Mouse (Mus musculus) forebrain, embryonic 10.5 days (tissue): ENCODE results near the gene Tmem9. TPM values are rescaled to one million over a fixed set of nuclear protein-coding genes. Genes with fewer than 3 reads are reported as not detected.

Source experiments
- DNase-seq: peaks from one replicate; pipeline ENCODE4 v3.0.0-alpha.2; 2017; ENCODE audit warnings: low spot score; ENCODE audit errors: extremely low spot score
- H3K27ac ChIP-seq: fragments of 300-500 bp; sonication (generic); 2 replicates; pipeline ENCODE4 v1.5.1; 2016; ENCODE audit warnings: mild to moderate bottlenecking
- H3K27me3 ChIP-seq: fragments of 300-500 bp; sonication (generic); 2 replicates; pipeline ENCODE4 v1.6.1; 2016; ENCODE audit warnings: mild to moderate bottlenecking; ENCODE audit not compliant: poor library complexity, severe bottlenecking
- H3K36me3 ChIP-seq: fragments of 300-500 bp; sonication (generic); replicated peaks from 2 replicates; pipeline ENCODE4 v1.6.1; 2016; ENCODE audit warnings: mild to moderate bottlenecking, moderate library complexity
- H3K4me1 ChIP-seq: fragments of 300-500 bp; sonication (generic); 2 replicates; pipeline ENCODE4 v1.6.1; 2016
- H3K4me3 ChIP-seq: fragments of 300-500 bp; sonication (generic); 2 replicates; pipeline ENCODE4 v1.5.1; 2016; ENCODE audit warnings: mild to moderate bottlenecking, moderate library complexity
- H3K9me3 ChIP-seq: fragments of 300-500 bp; sonication (generic); 2 replicates; pipeline ENCODE4 v1.6.1; 2016; ENCODE audit warnings: mild to moderate bottlenecking, moderate library complexity
- WGBS: fragments of 180-500 bp; shearing (Covaris S2); methylation state at CpG from one replicate; pipeline ENCODE4 v1.1.7; 2016; 5-methylcytosine and 5-hydroxymethylcytosine counted together
- polyA plus RNA-seq: library from polyadenylated mRNA; unstranded; fragments of >200 nt; fragmentation: Nextera tagmentation; extraction: Ambion mirVana; gene quantifications from 2 replicates; pipeline ENCODE4 v1.2.1, GENCODE M21; 2016

Tmem9 gene
- polyA plus RNA-seq, 1 experiment from 2014 or later, result 135 TPM

DNA sequence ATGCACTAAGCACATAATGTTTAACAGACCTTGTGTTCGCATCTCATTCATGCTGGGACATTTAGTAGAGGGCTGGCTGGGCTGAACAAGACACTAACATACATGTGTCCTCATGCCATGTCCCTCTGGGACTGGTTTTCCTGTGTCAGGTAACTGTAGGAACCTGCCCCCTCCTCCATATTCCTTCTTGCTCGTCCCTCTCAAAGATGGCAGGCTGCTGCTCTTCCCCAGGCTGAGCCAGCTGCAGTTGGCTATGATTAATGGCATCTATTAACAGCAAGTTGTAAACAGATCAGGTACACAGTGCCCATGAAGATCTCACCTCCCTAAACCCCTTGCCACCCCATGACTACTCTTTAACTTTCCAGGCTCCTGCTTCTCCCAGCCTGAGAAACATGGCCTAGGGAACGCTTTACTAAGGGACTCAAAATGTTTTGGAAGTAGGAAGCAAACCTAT is 1.6 kb upstream of the Tmem9 start, which contains the start of gene Igfn1:
TSS of gene Igfn1 (minus strand) at position 51 of the 457 bp plus-strand sequence.
- H3K27me3 ChIP-seq, result peaks cover 42% of the 10 kb centered on the region
- H3K4me3 ChIP-seq, result peak within 1 kb of the TSS; percentile 57
- DNase-seq, result no peak
- 79% methylated on average over 3 of the region's 3 CpGs for WGBS
- no peak within 1 kb of the TSS for H3K27ac ChIP-seq
- H3K4me1 ChIP-seq, result peaks cover 13% of the 10 kb centered on the region
- H3K9me3 ChIP-seq, result no peaks in the 10 kb centered on the region
- no peaks in the 10 kb centered on the region for H3K36me3 ChIP-seq

DNA sequence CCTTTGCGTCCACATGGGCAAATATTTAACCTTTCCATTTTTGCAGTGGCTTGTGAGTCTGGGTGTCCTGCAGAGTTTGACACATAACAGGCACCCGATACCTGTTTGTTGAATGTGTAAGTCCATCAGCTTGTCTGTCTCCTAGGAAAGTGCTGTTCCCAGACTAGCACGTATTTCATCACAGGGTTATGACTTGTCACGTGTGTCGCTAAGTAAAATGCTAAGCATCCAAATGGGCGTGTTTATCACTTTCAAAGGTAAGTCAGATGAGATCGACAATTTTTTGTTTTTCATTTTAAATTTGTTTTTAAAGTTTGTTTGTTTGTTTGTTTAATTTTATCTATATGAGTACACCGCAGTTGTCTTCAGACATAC is 196 bp downstream of the Tmem9 start:
- H3K27ac ChIP-seq, result no peak overlapping the region

DNA sequence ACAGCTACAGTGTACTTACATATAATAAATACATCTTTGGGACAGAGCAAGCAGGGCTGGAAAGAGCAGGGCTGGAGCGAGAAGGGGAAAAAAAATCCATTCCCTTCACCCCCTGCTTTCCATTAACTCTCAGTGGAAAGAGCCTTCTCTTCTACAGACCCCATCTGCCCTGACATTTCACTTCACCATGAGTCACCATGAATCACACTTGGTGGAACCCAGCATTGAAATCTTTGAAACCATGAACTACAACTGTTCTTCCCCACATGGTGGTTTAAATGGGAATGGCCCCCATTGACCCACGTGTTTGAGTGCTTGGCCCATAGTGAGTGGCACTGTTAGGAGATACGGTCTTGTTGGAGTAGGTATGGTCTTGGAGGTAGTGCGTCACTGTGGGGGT is 2.3 kb downstream of the Tmem9 start:
- Histone ChIP-seq H3K4me3 (no peak overlapping the region), H3K27me3 (peaks cover 35% of the 10 kb centered on the region), H3K36me3 (no peaks in the 10 kb centered on the region), H3K9me3 (no peaks in the 10 kb centered on the region), H3K4me1 (peaks cover 13% of the 10 kb centered on the region), H3K27ac (no peak overlapping the region)
- no peak for DNase-seq
- 84% methylated on average over 4 of the region's 4 CpGs for WGBS

More for the DNA sequence above, 196 bp downstream of the Tmem9 start:
- peaks cover 42% of the 10 kb centered on the region for H3K27me3 ChIP-seq
- H3K36me3 ChIP-seq, result no peaks in the 10 kb centered on the region
- peaks cover 13% of the 10 kb centered on the region for H3K4me1 ChIP-seq
- H3K4me3 ChIP-seq, result peak overlapping the region; percentile 57
- no peak for DNase-seq
- WGBS, result 23% methylated on average over 8 of the region's 8 CpGs
- H3K9me3 ChIP-seq, result no peaks in the 10 kb centered on the region

DNA sequence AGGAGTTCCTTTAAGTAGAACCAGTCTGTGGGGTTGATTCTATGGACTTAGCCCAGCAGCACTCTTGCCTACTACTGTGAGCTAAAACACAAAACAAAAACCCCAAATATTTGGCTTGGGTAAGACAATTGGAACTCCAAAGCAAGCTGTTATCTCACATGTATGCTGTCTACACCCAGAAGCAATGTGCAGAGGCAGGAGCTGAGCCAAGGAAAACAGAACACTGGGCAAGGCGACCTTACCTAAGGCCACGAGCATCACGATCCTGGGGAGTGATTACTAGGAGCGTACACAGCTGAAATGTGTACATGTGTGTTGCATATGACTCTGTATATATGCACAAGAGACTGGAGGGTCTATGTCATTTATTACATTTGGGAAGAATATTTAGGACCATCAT is 5.6 kb downstream of the Tmem9 start:
- Histone ChIP-seq H3K9me3 (no peaks in the 10 kb centered on the region), H3K27me3 (peaks cover 9% of the 10 kb centered on the region), H3K36me3 (no peaks in the 10 kb centered on the region), H3K4me3 (no peak overlapping the region), H3K27ac (no peak overlapping the region), H3K4me1 (peaks cover 10% of the 10 kb centered on the region)
- WGBS, result 84% methylated on average over 4 of the region's 4 CpGs
- no peak for DNase-seq

DNA sequence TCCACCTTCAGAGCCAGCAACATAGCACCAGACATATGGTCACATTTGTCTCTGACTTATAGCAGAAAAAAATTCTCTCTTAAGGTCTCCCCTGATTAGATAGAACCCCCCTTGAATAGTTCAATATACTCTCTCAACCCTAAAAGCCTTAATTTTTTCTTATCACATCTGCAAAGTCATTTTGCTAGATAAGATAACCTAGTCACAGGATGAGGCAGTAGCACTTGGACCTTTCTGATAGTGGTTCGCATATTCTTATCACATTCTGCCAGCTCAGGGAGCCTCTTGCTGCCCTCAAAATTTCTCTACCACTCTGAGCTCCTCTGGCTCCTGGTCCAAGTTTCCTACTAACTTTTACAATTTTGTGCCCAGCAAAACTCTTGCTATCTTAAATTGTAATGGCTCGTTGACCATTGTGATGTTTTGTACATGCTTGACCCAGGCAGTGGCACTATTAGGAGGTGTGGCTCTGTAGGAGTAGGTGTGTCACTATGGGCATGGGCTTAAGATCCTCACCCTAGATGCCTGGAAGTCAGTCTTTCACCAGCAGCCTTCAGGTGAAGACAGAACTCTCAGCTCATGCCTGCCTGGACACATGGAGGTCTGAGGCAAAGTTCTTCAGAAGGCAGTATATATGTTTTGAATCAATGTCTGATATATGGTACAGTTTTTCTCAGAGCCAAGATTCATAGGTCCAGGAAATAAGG is 7.0 kb downstream of the Tmem9 start:
- Histone ChIP-seq H3K27ac (no peak overlapping the region), H3K4me1 (peaks cover 21% of the 10 kb centered on the region), H3K27me3 (no peaks in the 10 kb centered on the region), H3K9me3 (no peaks in the 10 kb centered on the region), H3K4me3 (no peak overlapping the region), H3K36me3 (peaks cover 6% of the 10 kb centered on the region)
- no peak for DNase-seq
- WGBS, result 79% methylated on average over 2 of the region's 2 CpGs

DNA sequence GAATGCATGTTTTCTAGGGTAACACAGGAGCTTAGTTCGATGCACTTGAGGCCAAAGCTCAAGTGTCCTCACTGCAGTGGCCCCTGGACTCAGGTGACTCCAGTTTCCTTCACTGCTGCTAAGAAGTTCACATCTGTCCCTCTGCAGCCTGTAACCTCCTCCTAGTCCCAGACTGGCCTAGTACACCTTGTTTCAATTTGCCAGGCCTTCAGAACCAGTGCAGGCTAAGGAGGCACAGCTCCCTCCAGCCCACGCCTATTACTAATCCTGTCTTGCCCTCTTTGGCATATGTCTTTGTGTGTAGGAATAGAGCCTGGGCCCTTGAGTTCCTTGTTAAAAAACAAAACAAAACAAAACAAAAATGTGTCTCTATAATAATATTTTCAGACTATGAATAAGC is 9.4 kb downstream of the Tmem9 start:
- H3K27ac ChIP-seq, result peak overlapping the region; percentile 97
- H3K9me3 ChIP-seq, result no peaks in the 10 kb centered on the region
- H3K4me1 ChIP-seq, result peaks cover 21% of the 10 kb centered on the region
- peaks cover 29% of the 10 kb centered on the region for H3K36me3 ChIP-seq
- no peak for DNase-seq
- H3K4me3 ChIP-seq, result peak overlapping the region; percentile 87
- 64% methylated on average over 2 of the region's 2 CpGs for WGBS
- H3K27me3 ChIP-seq, result no peaks in the 10 kb centered on the region

DNA sequence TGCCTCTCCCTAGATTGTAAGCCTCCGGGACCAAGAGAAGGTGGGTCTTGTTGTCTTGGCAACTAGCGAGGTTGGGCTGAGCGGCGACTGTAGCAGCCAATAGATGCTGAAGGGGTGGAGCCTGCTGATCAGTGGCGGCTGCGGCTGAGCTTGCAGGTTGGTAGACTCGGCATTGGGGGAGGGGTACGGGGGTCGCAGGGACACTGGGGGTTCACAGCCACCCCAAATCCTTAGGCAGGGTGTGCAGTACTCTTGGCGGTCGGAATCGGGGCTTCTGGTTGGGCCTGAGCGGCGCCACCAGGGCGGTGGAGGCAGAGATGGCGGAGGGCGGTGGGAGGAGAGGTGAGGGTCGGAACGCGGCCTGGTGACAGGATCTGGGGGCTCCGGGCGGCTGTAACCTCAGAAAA is 10.0 kb downstream of the Tmem9 start:
- no peaks in the 10 kb centered on the region for H3K27me3 ChIP-seq
- H3K36me3 ChIP-seq, result peaks cover 35% of the 10 kb centered on the region
- H3K9me3 ChIP-seq, result no peaks in the 10 kb centered on the region
- peak overlapping the region; percentile 97 for H3K27ac ChIP-seq
- peaks cover 21% of the 10 kb centered on the region for H3K4me1 ChIP-seq
- WGBS, result 0% methylated on average over 22 of the region's 22 CpGs
- H3K4me3 ChIP-seq, result peak overlapping the region; percentile 87
- peak; percentile 93 for DNase-seq

DNA sequence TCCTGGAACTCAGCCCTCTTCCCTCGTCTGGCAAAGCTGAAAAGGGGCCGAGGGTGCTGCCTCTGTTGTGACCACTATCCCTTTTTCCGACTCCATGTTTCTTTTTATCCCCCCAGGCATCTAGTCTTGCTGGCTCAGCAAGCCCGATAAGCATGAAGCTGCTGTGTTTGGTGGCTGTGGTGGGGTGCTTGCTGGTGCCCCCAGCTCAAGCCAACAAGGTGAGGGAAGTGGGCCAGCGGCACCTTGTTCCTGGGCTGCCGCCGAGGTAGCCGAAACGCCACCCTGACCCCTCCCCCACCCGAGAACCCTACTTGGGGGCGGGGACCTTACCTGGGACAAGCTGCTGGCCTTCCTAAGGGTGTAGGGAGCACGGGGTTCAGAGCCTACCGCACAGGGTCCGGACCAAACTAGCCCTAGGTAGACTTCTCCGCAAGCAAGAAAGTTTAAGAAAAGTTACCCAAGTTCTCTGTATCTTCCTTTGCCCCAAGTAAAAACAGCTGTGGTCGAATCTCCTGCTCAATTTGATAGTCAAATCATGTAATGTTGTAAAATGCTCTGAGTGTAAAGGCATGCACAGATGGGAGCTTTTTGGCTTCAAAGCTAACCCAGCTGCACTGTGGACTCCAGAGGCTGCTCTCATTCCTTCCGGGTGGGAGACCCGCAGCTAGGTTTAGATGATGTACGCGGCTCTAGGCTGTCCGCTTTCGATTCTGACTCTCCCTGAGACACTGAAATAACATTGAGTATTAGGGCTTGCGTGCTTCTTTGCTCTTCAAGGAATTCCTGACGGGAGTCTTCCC is 10.6 kb downstream of the Tmem9 start:
- no peaks in the 10 kb centered on the region for H3K9me3 ChIP-seq
- peaks cover 42% of the 10 kb centered on the region for H3K36me3 ChIP-seq
- H3K27ac ChIP-seq, result peak overlapping the region; percentile 97
- H3K4me3 ChIP-seq, result peak overlapping the region; percentile 87
- H3K4me1 ChIP-seq, result peaks cover 21% of the 10 kb centered on the region
- H3K27me3 ChIP-seq, result no peaks in the 10 kb centered on the region
- DNase-seq, result peak; percentile 48
- WGBS, result 11% methylated on average over 24 of the region's 24 CpGs

DNA sequence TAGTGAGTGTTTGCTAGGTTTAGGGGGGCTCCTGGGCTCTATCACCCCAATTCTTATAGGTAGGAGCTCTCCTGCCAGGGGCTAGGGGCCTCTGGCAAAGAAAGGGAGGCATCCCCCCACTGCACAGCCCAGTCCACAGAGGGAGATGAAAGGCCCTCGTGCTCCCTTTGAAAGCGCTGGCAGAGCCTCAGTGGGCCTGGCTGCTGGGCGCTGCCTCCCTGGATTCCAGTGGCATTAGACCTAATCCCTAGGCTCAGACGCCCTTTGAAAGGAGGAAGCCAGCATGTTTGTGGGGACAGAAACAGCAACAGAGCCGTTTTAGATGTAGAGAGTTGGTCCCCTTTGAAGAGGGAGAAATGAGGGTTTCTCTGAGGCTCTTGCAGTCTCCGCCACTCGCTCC is 22.3 kb downstream of the Tmem9 start:
- H3K27me3 ChIP-seq, result no peaks in the 10 kb centered on the region
- H3K4me1 ChIP-seq, result peaks cover 22% of the 10 kb centered on the region
- no peak for DNase-seq
- no peak overlapping the region for H3K4me3 ChIP-seq
- H3K9me3 ChIP-seq, result no peaks in the 10 kb centered on the region
- H3K27ac ChIP-seq, result peak overlapping the region; percentile 70
- 39% methylated on average over 7 of the region's 7 CpGs for WGBS
- H3K36me3 ChIP-seq, result peaks cover 100% of the 10 kb centered on the region

DNA sequence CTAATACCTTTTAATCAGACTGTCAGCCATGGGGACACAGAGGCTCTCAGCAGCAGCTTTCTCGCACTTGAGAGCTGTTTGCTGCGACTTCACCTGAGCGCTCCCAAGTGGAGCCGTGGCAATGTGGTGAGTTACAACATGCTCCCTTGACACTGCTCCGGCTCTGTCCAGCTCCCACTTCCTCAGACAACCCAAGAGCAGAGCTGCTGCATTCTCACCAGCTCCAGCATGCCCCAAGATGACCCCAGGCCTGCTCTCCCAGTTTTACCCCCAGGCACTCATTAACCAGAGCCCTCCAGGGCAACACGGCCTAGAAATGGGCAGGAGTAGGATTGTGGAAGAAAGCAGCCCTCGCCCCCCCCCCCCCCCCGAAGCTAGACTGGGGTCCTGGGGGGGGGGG is 23.7 kb downstream of the Tmem9 start:
- no peak for DNase-seq
- 78% methylated on average over 8 of the region's 8 CpGs for WGBS
- Histone ChIP-seq H3K27me3 (no peaks in the 10 kb centered on the region), H3K4me1 (peaks cover 22% of the 10 kb centered on the region), H3K36me3 (peaks cover 93% of the 10 kb centered on the region), H3K9me3 (no peaks in the 10 kb centered on the region), H3K4me3 (no peak overlapping the region), H3K27ac (no peak overlapping the region)

DNA sequence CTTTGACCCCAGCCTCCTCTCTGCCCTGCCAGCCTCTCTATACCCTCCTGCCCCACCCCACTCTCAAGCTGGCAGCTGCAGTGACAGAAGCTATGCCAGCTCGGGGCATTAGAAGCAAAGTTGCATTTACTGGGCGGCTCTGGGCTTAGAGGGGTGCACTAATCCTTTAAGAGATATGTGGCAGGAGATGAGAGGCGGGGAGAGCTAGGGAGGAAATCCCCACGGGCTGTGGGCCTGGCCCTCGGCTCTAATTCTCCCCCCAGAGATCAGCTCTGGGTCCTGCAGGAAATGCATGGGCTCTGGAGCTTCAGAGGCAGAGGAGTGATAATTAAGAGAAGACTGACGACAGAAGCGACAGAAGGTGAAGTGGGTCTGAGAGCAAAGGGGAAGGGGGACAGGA is 25.0 kb downstream of the Tmem9 start:
- Histone ChIP-seq H3K4me1 (peaks cover 22% of the 10 kb centered on the region), H3K27ac (no peak overlapping the region), H3K9me3 (no peaks in the 10 kb centered on the region), H3K27me3 (no peaks in the 10 kb centered on the region), H3K36me3 (peaks cover 80% of the 10 kb centered on the region), H3K4me3 (no peak overlapping the region)
- WGBS, result 74% methylated on average over 7 of the region's 7 CpGs
- DNase-seq, result no peak

DNA sequence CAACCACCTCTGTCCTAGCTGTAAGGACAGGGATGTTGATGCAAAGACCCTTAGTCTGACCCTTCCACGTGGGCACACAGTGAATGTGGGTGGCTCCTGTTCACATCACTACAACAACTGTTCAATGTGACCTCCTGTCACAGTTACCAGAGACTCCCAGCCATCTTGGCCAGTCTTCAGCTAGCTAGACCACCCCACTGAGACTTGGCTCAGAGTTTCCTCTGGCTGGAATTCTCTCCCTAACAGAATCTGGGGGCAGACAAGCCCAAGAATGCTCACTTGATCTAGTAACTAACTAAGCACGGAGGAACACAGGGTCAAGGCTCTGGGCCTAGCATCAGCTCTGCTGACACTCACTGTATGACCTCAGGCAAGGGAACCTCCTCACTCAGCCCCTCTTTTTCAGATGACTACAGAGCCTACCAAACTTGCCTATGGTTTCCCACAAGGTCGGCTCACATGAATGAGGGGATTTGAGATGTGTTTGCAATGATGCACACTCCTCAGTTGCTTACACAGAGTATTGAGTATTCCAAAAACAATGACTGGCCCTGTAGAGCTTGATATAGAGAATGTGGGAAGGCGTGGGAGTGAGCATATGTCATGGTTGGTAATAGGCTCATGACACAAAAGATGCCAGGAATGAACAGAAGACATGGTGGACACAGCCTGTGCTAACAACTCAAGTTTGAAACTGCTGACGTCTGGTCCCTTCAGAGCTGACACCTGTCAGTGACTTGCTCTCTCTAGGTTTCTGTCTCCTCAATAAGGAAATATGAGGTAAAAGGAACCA is 31.0 kb downstream of the Tmem9 start:
- H3K36me3 ChIP-seq, result peaks cover 21% of the 10 kb centered on the region
- WGBS, result 82% methylated on average over 5 of the region's 5 CpGs
- no peak overlapping the region for H3K4me3 ChIP-seq
- peaks cover 39% of the 10 kb centered on the region for H3K27me3 ChIP-seq
- DNase-seq, result no peak
- H3K9me3 ChIP-seq, result no peaks in the 10 kb centered on the region
- peaks cover 13% of the 10 kb centered on the region for H3K4me1 ChIP-seq
- H3K27ac ChIP-seq, result no peak overlapping the region
